Mouse (Mus musculus) E14TG2a.4 (cell line): ENCODE data around the gene Ccdc117.

Experiments
- CTCF ChIP-seq: conservative IDR thresholded peaks from 2 replicates; pipeline ENCODE4 v1.5.1; 2014; ENCODE audit warnings: low read length
- NANOG ChIP-seq: IDR thresholded peaks from 2 replicates; pipeline ENCODE4 v1.6.1; 2014; ENCODE audit warnings: borderline replicate concordance, low read length, mixed read lengths

DNA sequence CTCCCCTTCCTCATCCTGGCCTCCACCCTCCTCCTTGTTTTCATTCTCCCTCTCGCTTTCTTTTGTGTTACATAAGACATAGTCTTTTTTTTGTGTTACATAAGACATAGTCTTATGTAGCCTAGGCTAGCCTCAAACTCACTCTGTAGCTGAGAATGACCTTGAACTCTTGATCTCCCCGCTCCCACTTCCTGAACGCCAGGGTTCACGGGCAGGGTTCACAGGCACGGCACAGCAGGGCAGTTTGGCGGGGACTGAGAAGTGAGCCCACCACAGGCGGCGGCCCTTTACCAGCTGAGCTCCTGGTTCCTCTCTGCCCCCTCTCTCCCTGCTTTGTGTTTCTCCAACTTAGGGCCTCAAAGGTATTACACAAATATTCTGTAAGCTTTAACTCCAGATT lies 29.0 kb downstream of the Ccdc117 start:
- no peak for TF ChIP-seq CTCF
- TF ChIP-seq NANOG, result no peak; the same call in 1 of the 2 replicates
